Comparison of ENCODE assay signal across 1 mouse cellular context in genomic region chr7:3571847-3572246, GRCm38 (mm10).
TF ChIP-seq lines count a peak whose summit lies in the region.

No protein-coding gene starts in this region.

TF ChIP-seq in MEL, 35 proteins besides CTCF, POLR2A, EP300 and RAD21 (continued from another document):
- TF ChIP-seq TAL1 (IDR thresholded peaks at IDR 0.05; ENCODE audit: low read length) (peak; percentile 59), ETS1 (IDR thresholded peaks at IDR 0.05; ENCODE audit: low read depth, low read length) (peak; percentile 74; the same call in 1 of the 2 replicates), BHLHE40 (IDR thresholded peaks at IDR 0.05; ENCODE audit: borderline replicate concordance, low read depth, low read length) (no peak), HCFC1 (IDR thresholded peaks at IDR 0.05; ENCODE audit: low read depth, low read length) (no peak), ZC3H11A (IDR thresholded peaks at IDR 0.05; ENCODE audit: low read depth, low read length) (no peak), MYB (IDR thresholded peaks at IDR 0.05; ENCODE audit: low read depth, low read length) (no peak; the same call in 1 of the 2 replicates), POLR2AphosphoS2 (IDR thresholded peaks at IDR 0.05; ENCODE audit: low read length) (no peak), POLR2AphosphoS5 (IDR thresholded peaks at IDR 0.05; ENCODE audit: borderline replicate concordance, low read depth, low read length) (no peak), ZKSCAN1 (IDR thresholded peaks at IDR 0.05; ENCODE audit: low read depth, low read length) (no peak), CHD1 (IDR thresholded peaks at IDR 0.05; ENCODE audit: low read depth, low read length) (no peak), KAT2A (conservative IDR thresholded peaks at IDR 0.05; ENCODE audit: low read depth, low read length) (no peak), MAX (IDR thresholded peaks at IDR 0.05; ENCODE audit: low read length) (no peak), SIN3A (IDR thresholded peaks at IDR 0.05; ENCODE audit: low read length) (peak; percentile 56), USF2 (IDR thresholded peaks at IDR 0.05; ENCODE audit: borderline replicate concordance in 1 of 2, insufficient read depth in 1 of 2, low read depth in 1 of 2, low read length in 2 of 2) (no peak), SMC3 (IDR thresholded peaks at IDR 0.05; ENCODE audit: low read depth, low read length) (no peak), ELF1 (IDR thresholded peaks at IDR 0.05; ENCODE audit: low read depth, low read length) (peak; percentile 51; the same call in 1 of the 2 replicates), JUND (IDR thresholded peaks at IDR 0.05; ENCODE audit: low read depth, low read length) (no peak), MAFK (IDR thresholded peaks at IDR 0.05; ENCODE audit: borderline replicate concordance, low read depth, low read length) (no peak), GABPA (IDR thresholded peaks at IDR 0.05; ENCODE audit: low read depth, low read length) (no peak), CHD2 (IDR thresholded peaks at IDR 0.05; ENCODE audit: low read length) (no peak), TCF12 (IDR thresholded peaks at IDR 0.05; ENCODE audit: low read depth, low read length) (peak; percentile 86), ZMIZ1 (IDR thresholded peaks at IDR 0.05; ENCODE audit: low read depth, low read length) (no peak), NRF1 (IDR thresholded peaks at IDR 0.05; ENCODE audit: insufficient read depth, low read depth, low read length, poor library complexity, severe bottlenecking) (no peak), NELFE (IDR thresholded peaks at IDR 0.05; ENCODE audit: low read depth, low read length) (no peak), USF1 (IDR thresholded peaks at IDR 0.05; ENCODE audit: low read depth, low read length) (no peak), MYC (IDR thresholded peaks at IDR 0.05; ENCODE audit: low read depth, low read length) (no peak)
TF ChIP-seq in MEL: peak in this region for 8.
